Mouse (Mus musculus): ENCODE measurements around the gene Masp2.

The Masp2 gene

GRCm38 (mm10) chr4:148600316-148600715 lies 2.0 kb upstream of the Masp2 start:
- no peak for DNase-seq (ENCODE audit: low spot score in 2 of 2)

GRCm38 (mm10) chr4:148601871-148602270 lies 483 bp upstream of the Masp2 start:
- no peak for DNase-seq (ENCODE audit: low spot score in 2 of 2)

DNA sequence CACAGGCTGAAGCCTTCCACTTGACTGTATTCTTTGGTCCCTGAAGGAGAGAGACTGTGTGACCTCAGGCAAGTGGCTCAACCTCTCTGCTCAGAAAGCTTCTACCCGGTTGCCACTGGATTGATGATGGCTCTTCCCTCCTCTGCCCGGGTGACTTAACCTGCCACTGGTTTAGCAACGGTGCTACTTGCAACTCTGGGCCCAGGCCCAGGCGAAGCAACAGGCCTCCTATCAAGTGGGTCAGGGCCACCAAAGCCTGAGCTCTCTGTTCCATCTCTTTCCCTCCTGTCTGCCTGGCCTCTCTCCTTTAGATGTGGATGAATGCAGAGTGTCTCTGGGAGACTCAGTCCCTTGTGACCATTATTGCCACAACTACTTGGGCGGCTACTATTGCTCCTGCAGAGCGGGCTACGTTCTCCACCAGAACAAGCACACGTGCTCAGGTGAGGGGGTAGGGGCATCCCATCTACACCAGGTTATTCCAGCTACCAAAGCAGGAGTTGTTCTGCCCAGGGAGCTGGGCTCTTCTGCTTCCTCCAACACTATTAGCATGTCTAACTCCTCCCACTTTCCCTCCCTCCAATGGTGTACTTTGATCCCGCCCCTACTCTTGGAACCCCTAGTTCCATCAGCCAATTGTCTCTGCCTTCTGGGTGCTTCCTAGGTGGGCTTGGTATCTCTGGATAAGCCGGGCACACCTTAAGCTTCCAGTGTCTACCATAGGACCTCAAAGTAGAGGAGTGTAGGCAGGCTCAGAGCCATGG lies 1.2 kb downstream of the Masp2 start:
- DNase-seq (ENCODE audit: low spot score in 2 of 2) = no peak

- peak; percentile 66 to 71 for DNase-seq (ENCODE audit: low spot score in 2 of 2)
These were observed 1.8 kb downstream of the Masp2 start for GRCm38 (mm10) chr4:148604141-148604540.

DNA sequence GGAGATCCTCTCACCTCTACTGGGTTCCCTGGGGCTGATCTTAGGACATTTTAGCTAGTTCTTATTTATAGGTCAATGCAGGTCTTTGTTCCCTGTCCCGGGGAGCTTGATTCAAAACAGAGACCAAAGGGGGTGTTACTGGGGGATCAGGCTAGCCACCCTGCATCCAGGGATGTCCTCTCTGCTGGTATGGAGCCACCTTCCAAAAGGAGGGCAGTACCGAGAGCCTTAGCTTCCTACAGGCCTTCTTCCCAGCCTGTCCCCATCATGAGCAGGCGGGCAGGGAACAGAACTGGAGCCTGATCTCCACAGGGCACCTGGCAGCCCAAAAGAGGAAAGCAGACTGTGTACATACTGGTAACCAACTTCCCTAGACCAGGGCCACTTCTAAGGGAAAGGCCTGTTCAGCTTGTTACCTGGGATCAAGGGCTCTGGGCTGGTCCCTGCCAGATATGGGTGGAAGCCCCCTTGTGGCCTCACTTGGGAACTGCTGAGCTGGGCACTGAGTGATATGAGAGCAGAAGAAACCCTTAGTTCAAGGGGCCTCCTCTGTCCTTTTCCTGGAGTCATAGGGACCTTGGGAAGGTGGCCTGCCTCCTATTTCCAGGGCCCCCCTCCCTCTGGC lies 2.3 kb downstream of the Masp2 start:
- DNase-seq (ENCODE audit: low spot score in 2 of 2) = peak; percentile 66 to 74

DNA sequence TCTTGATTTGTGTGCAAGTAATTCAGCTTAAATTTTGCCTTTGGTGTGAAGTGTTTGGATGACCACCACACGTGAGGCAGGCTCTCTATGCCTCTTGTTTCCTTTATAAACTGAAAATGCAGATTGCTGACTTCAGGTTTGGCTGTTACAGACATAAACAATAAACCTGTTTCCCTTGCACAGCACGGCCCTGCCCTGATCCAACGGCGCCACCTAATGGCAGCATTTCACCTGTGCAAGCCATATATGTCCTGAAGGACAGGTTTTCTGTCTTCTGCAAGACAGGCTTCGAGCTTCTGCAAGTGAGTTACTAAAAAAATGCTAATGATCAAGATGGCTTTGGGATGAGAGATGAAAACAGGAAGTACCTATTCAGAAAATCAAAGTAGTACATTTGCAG lies 5.4 kb downstream of the Masp2 start:
- peak; percentile 73 to 78 for DNase-seq (ENCODE audit: low spot score in 2 of 2)

DNA sequence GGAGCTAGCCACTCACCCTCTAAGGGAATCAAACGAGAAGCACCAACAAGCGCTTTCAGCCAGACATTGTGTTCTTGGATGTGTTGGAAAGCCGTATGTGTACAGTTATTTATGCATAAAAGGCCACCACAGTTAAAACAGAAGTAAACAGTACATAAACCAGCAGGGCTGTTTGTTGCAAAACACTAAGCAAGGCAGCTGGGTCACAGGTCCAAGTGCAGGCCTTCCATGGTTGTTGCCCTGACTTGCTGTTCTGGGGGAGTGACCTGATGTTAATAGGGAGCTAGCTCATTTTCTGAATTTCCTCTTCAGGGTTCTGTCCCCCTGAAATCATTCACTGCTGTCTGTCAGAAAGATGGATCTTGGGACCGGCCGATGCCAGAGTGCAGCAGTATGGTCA lies 7.5 kb downstream of the Masp2 start:
- no peak for DNase-seq (ENCODE audit: low spot score in 2 of 2)

DNA sequence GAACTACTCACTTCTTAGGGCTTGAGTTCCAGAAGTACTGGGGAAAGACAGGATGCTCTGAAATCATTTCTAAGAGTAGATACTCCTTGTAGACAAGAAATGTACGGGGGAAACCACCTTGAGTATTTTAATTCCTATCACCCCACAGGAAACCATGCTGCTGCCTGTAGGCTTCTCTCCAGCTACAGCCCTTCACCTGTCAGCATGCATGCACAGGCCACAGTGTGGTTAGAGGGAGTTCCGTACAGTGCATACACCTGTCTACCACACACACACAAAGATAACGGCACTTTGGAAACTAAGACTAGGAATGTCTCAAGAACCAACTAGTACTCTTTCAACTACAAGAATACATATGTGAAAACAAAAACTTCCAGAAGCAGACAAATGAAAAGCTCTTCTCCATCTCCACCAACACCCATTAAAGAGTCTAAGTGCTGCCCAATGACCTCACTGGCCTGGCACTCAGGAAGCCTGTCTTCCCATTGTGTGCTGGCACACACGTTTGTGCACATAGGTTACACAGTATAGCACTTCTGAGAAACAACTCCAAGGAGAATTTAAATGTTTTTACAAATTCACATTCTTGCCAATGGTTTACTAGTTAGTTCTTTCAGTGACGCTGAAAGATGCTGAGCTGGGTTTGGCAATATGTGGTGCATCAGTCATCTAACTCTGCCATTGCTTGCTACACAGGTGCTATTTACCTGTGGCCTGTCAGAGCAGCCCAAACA lies 8.4 kb downstream of the Masp2 start:
- no peak for DNase-seq (ENCODE audit: low spot score in 2 of 2)

- no peak for DNase-seq (ENCODE audit: low spot score in 2 of 2)
These were observed 10.2 kb downstream of the Masp2 start for GRCm38 (mm10) chr4:148612557-148612956.

DNA sequence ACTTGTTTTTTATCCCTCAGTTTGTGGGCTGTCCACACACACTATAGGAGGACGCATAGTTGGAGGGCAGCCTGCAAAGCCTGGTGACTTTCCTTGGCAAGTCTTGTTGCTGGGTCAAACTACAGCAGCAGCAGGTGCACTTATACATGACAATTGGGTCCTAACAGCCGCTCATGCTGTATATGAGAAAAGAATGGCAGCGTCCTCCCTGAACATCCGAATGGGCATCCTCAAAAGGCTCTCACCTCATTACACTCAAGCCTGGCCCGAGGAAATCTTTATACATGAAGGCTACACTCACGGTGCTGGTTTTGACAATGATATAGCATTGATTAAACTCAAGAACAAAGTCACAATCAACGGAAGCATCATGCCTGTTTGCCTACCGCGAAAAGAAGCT lies 11.4 kb downstream of the Masp2 start:
- DNase-seq (ENCODE audit: low spot score in 2 of 2) = peak in 1 of 2 experiments; percentile 19

- no peak for DNase-seq (ENCODE audit: low spot score in 2 of 2)
These were observed 17.5 kb downstream of the Masp2 start for GRCm38 (mm10) chr4:148619805-148620204.

- DNase-seq (ENCODE audit: low spot score in 2 of 2) = no peak
These were observed 18.4 kb downstream of the Masp2 start for GRCm38 (mm10) chr4:148620718-148621117.

- no peak for DNase-seq (ENCODE audit: low spot score in 2 of 2)
These were observed 20.1 kb downstream of the Masp2 start for GRCm38 (mm10) chr4:148622485-148622884.

DNA sequence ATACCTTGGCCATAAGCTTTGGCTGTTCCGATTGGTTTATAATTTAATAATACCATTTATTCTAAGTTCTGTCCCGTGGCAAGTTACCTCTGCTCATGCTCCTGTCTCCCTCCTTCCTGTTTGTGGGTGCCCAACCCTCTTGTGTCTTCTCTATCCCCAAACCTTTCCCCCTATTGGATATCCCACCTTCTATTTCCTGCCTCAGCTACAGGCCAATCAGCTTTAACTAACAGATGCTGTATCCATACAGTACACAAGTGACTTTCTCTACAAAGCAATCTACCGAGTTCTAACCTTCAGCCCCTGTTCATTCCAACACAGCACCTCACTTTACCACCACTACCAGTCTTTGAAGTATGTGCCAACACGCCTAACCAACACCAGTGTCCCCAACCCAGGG lies 21.3 kb downstream of the Masp2 start:
- no peak for DNase-seq (ENCODE audit: low spot score in 2 of 2)

DNA sequence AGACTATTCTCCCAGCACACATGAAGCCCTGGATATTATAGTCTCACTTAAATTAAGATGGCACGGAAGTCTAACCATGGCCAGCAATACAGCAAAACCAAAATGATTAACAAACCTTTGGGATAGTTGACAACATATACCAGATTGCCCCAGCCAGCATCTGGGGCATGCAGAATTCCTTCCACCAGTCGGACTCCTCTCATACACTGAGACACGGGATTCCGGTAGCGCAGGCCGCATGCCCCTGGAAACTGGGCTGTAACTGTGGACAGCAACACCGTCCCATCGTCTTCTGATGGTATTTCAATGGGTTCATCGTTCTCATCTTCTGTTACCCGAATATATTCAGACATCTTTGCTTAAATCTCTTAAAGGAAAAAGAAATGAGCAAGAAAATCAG lies 22.7 kb downstream of the Masp2 start:
- no peak for DNase-seq (ENCODE audit: low spot score in 2 of 2)

DNA sequence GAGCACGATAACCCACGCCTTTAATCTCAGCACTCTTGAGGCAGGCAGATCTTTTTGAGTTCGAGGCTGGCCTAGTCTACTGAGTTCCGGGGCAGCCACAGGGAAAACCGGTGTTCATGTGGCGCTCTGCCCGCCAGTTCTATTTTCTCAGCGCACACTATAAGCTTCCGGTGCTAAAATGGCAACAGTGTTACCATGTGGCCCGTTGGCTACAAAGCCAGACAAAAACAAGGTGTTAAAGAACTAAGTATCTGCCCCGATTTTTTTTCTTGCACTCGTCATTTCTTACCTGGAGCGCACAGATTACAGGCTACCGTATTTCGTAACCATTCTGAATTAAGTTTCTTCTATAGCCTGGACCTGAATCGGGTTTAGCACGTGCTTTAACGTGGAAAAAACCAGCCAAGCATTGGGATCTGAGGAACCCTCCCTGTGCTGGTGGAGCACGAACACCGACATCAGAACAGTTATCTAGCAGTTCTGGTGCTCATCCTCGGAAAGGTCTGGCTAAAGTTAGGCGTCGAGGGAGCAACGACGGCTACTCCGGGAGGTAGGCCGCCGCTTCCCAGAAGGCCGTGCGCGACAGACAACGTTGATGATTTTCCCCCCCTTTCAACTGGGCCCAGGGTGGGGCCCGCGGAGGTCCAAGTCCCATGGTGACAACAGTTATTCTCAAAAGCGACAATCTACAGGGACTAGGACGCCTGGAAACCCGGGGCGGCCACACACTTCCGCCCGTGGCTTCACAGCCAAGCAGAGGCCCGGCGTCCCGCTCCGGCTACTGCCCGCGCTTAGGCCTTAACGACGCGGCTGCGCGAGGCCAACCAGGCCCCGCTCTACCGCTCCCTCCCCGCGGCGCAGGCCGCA lies 23.6 kb downstream of the Masp2 start:
- DNase-seq (ENCODE audit: low spot score in 2 of 2) = peak in 1 of 2 experiments; percentile 52

DNA sequence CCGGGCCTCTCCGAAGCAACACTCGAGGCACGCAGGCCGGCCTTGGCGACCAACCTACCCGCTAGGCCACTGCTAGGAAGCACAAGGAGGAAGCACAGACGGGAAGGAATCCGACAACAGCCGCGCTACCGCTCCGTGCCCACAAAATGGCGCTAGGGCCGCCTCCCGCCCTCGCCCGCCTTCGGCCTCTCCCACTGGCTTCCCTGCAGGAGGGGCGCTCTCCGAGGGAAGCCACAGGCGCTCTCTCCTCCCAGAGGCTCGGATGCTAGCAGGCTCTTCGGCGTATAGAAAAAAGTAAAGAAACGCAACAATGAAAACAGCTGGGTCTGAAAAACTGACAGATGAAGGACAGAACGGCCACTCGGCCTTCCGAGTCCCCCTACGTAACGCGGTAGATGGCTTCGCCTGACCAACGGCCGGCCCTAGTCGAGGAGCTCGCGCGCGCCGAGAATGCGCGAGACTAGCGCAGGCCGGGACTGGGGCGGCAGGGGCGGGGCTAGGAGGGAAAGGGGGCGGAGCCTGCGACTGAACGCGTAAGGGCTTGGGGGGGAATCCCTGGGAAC lies 24.4 kb downstream of the Masp2 start, which contains the start of gene Tardbp:
Gene Tardbp (minus strand): TSS at position 397 of the 563 bp plus-strand sequence.
- DNase-seq (ENCODE audit: low spot score in 2 of 2) = peak; percentile 96 to 97

DNA sequence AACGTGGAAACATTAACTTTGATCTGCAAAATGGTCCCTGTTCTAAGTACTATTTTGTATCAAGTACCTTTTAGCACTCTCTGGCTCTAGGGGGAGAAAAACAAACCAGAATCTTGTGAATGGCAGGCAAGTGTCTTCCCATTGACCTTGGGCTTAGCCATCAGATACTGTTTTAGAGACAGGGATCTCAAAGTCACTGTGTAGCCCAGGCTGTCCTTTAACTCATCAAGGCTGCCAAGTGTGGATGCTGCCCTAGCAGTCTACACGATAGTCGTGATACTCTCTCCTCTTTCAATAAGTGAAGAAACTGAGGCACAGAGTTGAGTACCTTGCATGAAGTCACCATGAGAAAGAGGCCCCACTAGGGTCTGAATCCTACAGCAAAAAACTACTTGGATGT lies 24.9 kb downstream of the Masp2 start:
- DNase-seq (ENCODE audit: low spot score in 2 of 2) = no peak

- DNase-seq (ENCODE audit: low spot score in 2 of 2) = no peak
These were observed 29.8 kb downstream of the Masp2 start for GRCm38 (mm10) chr4:148632013-148632692.

DNA sequence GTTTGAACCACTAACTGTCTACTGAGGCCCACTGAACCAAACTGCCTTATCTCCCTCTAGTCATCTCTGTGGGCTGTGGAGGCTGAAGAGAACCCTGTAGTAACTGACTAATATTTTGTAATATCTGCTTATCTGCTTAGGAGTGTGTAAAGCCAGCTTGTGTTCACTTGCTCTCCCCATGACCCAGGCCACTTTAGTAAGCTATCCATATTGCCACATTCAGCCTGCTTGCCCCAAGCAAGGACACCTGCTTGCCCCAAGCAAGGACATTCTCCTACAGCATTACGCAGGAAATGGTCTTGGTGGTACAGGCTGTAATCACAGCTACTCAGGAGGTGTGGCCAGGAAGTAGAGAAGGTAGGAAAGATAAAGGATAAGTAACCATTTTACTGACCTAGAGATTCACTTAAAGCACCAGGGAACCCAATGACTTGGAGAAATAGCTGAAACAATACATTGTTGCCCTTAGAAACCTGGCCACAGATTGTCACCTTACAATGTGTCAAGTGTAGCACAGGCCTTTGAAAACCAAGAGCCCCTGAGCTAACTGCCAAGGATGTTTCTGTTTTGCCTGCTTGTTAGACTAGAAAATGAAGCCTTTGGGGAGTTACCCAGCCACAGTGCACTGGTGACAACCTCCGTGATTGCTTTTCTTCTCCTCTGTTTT lies 31.2 kb downstream of the Masp2 start:
- no peak for DNase-seq (ENCODE audit: low spot score in 2 of 2)
